Mouse (Mus musculus): ENCODE measurements around the gene Serpine1. TPM values are rescaled to one million over a fixed set of nuclear protein-coding genes. Genes with fewer than 3 reads are reported as not detected.
A peak's percentile ranks its signal among the peaks of the same experiment; 100 is the strongest.
"Not testable (repeated sequence)": the region's sequence is repeated elsewhere in the genome, so short reads cannot be mapped to it uniquely, and the experiment has no call there.

Gene Serpine1
- polyA plus RNA-seq (2011; ENCODE audit: insufficient read depth, insufficient read length, low read depth, missing spikeins): 32.8 and 33.4 TPM in 2 replicates

DNA sequence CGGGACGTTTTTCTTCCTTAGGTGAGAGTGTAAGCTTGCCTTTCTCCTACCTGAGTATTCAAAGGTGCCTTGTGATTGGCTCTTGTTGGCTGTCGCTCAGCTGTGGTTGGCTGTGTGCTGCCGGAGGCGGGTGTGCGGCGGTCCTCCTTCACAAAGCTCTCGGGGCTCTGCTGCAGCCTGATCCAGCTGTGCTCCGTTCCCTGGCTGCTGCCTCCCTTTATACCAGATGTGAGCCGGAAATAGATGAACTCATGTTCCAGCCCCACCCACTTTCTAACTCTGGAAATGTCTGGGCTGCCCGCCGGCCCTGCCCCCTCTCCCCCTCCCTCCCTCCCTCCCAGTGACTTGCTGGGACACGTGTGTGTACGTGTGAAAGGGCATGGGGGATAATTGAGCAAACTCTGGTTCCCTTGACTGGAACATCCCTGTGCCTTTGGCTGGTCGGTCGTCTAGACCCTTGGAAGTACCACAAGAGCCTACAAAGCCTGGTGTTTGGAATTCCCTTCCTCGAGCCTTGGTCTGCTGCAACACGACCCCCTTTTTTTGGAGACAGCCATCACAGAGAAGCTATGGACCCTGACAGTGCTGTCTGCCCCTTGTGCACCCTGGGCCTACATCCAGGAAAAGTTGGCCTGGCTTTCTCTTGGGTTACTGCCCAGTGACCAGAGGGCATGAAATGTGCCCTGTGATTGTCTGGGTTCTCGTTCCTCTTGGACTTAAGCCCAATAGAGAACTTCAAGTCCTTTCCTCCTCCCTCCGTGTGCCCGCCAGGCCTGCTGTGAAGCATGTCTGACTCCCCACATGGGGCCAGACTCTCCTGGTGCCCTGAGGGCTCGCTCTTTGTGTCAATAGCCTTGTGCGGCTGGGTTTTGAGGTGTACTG lies at the start of gene Serpine1:
Gene Serpine1, minus strand, starts transcription at position 190 of the 882 bp plus-strand sequence.
- TF ChIP-seq CTCF (IDR thresholded peaks at IDR 0.05; ENCODE audit: low read depth, low read length): no peak
- peak; percentile 72 for TF ChIP-seq EP300 (IDR thresholded peaks at IDR 0.05; ENCODE audit: insufficient read depth, low read depth, low read length)
- no peak for TF ChIP-seq POLR2A (IDR thresholded peaks at IDR 0.05; ENCODE audit: insufficient read depth, low read length)
- no peaks in the 10 kb centered on the region for H3K36me3 ChIP-seq (ENCODE audit: control insufficient read depth, insufficient read depth, low read length, poor library complexity, severe bottlenecking)
- peak within 1 kb of the TSS; percentile 46 for H3K27ac ChIP-seq (ENCODE audit: insufficient read depth, low read length)
- H3K27me3 ChIP-seq (ENCODE audit: control insufficient read depth, insufficient read depth, low read length, poor library complexity, severe bottlenecking): no peaks in the 10 kb centered on the region
- H3K9me3 ChIP-seq (replicated peaks; ENCODE audit: control insufficient read depth, insufficient read depth, low read length, poor library complexity, severe bottlenecking): no peaks in the 10 kb centered on the region
- peak within 1 kb of the TSS; percentile 42 for H3K4me3 ChIP-seq (ENCODE audit: low read depth, low read length)
- 0 out of 2 replicates have a peak within 1 kb of the TSS, but pooled peaks have one; percentile 7 for H3K9ac ChIP-seq (ENCODE audit: low read depth, poor library complexity, severe bottlenecking)
- peaks cover 7% of the 10 kb centered on the region for H3K4me1 ChIP-seq (ENCODE audit: control insufficient read depth, insufficient read depth, low read length)

DNA sequence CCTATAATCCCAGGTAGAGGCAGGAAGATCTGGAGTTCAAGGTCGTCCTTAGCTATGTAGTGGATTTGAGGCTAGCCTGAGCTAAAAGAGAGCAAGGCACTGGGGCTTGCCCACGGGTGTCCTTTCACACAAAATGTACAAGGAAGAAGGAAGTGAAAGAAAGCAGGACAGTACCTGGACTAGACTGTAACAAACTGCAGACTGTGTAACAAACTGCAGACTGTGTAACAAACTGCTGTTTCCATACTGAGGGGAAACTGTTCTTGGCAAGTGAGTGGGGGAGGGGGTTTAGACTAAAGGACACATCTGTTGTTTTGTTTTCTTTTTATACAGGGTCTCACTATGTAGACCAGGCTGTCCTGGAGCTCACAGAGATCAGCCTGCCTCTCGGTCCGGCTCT lies 49.2 kb upstream of the Serpine1 start:
- Histone ChIP-seq H3K36me3 (ENCODE audit: control insufficient read depth, insufficient read depth, low read length, poor library complexity, severe bottlenecking) (no peaks in the 10 kb centered on the region), H3K9me3 (replicated peaks; ENCODE audit: control insufficient read depth, insufficient read depth, low read length, poor library complexity, severe bottlenecking) (no peaks in the 10 kb centered on the region), H3K4me3 (ENCODE audit: low read depth, low read length) (no peak overlapping the region), H3K4me1 (ENCODE audit: control insufficient read depth, insufficient read depth, low read length) (peaks cover 5% of the 10 kb centered on the region), H3K9ac (ENCODE audit: low read depth, poor library complexity, severe bottlenecking) (no peak overlapping the region), H3K27me3 (ENCODE audit: control insufficient read depth, insufficient read depth, low read length, poor library complexity, severe bottlenecking) (no peaks in the 10 kb centered on the region), H3K27ac (ENCODE audit: insufficient read depth, low read length) (no peak overlapping the region)
- TF ChIP-seq CTCF (IDR thresholded peaks at IDR 0.05; ENCODE audit: low read depth, low read length) (no peak), EP300 (IDR thresholded peaks at IDR 0.05; ENCODE audit: insufficient read depth, low read depth, low read length) (no peak), POLR2A (IDR thresholded peaks at IDR 0.05; ENCODE audit: insufficient read depth, low read length) (no peak)

- no peaks in the 10 kb centered on the region for H3K27me3 ChIP-seq (ENCODE audit: control insufficient read depth, insufficient read depth, low read length, poor library complexity, severe bottlenecking)
- H3K27ac ChIP-seq (ENCODE audit: insufficient read depth, low read length): no peak overlapping the region
- H3K9ac ChIP-seq (ENCODE audit: low read depth, poor library complexity, severe bottlenecking): no peak overlapping the region
- TF ChIP-seq EP300 (IDR thresholded peaks at IDR 0.05; ENCODE audit: insufficient read depth, low read depth, low read length): no peak
- TF ChIP-seq CTCF (IDR thresholded peaks at IDR 0.05; ENCODE audit: low read depth, low read length): no peak
- TF ChIP-seq POLR2A (IDR thresholded peaks at IDR 0.05; ENCODE audit: insufficient read depth, low read length): no peak
- H3K4me3 ChIP-seq (ENCODE audit: low read depth, low read length): no peak overlapping the region
- H3K4me1 ChIP-seq (ENCODE audit: control insufficient read depth, insufficient read depth, low read length): peaks cover 9% of the 10 kb centered on the region
- H3K36me3 ChIP-seq (ENCODE audit: control insufficient read depth, insufficient read depth, low read length, poor library complexity, severe bottlenecking): no peaks in the 10 kb centered on the region
- H3K9me3 ChIP-seq (replicated peaks; ENCODE audit: control insufficient read depth, insufficient read depth, low read length, poor library complexity, severe bottlenecking): no peaks in the 10 kb centered on the region
Observed at GRCm38 (mm10) chr5:137118878-137119277, 46.8 kb upstream of the Serpine1 start.

GRCm38 (mm10) chr5:137117994-137118393 lies 45.9 kb upstream of the Serpine1 start:
- H3K27me3 ChIP-seq (ENCODE audit: control insufficient read depth, insufficient read depth, low read length, poor library complexity, severe bottlenecking); H3K9ac ChIP-seq (ENCODE audit: low read depth, poor library complexity, severe bottlenecking); H3K4me1 ChIP-seq (ENCODE audit: control insufficient read depth, insufficient read depth, low read length); H3K27ac ChIP-seq (ENCODE audit: insufficient read depth, low read length); H3K4me3 ChIP-seq (ENCODE audit: low read depth, low read length); H3K9me3 ChIP-seq (replicated peaks; ENCODE audit: control insufficient read depth, insufficient read depth, low read length, poor library complexity, severe bottlenecking); H3K36me3 ChIP-seq (ENCODE audit: control insufficient read depth, insufficient read depth, low read length, poor library complexity, severe bottlenecking): not testable (repeated sequence)

GRCm38 (mm10) chr5:137116987-137117386 lies 44.9 kb upstream of the Serpine1 start:
- Histone ChIP-seq H3K4me1 (ENCODE audit: control insufficient read depth, insufficient read depth, low read length) (peaks cover 7% of the 10 kb centered on the region), H3K4me3 (ENCODE audit: low read depth, low read length) (no peak overlapping the region), H3K9ac (ENCODE audit: low read depth, poor library complexity, severe bottlenecking) (no peak overlapping the region), H3K9me3 (replicated peaks; ENCODE audit: control insufficient read depth, insufficient read depth, low read length, poor library complexity, severe bottlenecking) (no peaks in the 10 kb centered on the region), H3K27ac (ENCODE audit: insufficient read depth, low read length) (no peak overlapping the region), H3K36me3 (ENCODE audit: control insufficient read depth, insufficient read depth, low read length, poor library complexity, severe bottlenecking) (no peaks in the 10 kb centered on the region), H3K27me3 (ENCODE audit: control insufficient read depth, insufficient read depth, low read length, poor library complexity, severe bottlenecking) (no peaks in the 10 kb centered on the region)
- TF ChIP-seq CTCF (IDR thresholded peaks at IDR 0.05; ENCODE audit: low read depth, low read length) (no peak), POLR2A (IDR thresholded peaks at IDR 0.05; ENCODE audit: insufficient read depth, low read length) (no peak), EP300 (IDR thresholded peaks at IDR 0.05; ENCODE audit: insufficient read depth, low read depth, low read length) (no peak)

All from ES-Bruce4 (cell line).